8 mouse cellular contexts compared by ENCODE assay signal in the genomic region with DNA sequence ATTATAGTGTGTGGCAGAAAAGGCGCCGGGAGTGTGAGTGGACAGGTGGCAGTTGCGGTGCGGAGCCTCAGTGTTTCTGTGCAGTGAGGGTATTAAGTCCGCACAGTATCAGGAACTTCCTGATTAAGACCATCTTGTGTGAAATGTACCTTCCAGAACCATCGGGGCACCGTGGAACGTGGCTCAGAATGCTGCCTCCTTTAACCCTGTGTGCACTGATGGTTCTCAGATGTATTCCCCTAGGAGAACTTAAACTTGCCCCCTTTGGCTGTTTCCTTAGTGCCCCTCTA. TPM values are rescaled to one million over a fixed set of nuclear protein-coding genes. Genes with fewer than 3 reads are reported as not detected.
DNase-seq lines count a peak whose midpoint lies in the region; ATAC-seq and TF ChIP-seq lines count a peak whose summit lies in the region.

No protein-coding gene starts in this region.

- H3K4me3 ChIP-seq in erythroblast, embryonic 14.5 days (replicated peaks), result peak overlapping the region; percentile 86
- H3K4me3 ChIP-seq in neural tube, embryonic 11.5 days (ENCODE audit: low read depth, low read length), result peak overlapping the region; percentile 76
- H3K4me3 ChIP-seq in limb, embryonic 14.5 days (replicated peaks; ENCODE audit: low read length), result peak overlapping the region; percentile 64
- H3K4me3 ChIP-seq in stomach, embryonic 15.5 days (replicated peaks), result peak overlapping the region; percentile 62

- peak overlapping the region; percentile 90 for H3K4me2 ChIP-seq in neural tube, embryonic 11.5 days (ENCODE audit: low read depth)
- H3K4me2 ChIP-seq in limb, embryonic 14.5 days (replicated peaks; ENCODE audit: low read depth, low read length, severe bottlenecking), result peak overlapping the region; percentile 67
- peak overlapping the region; percentile 92 for H3K4me2 ChIP-seq in stomach, embryonic 15.5 days

- WGBS in neural tube, embryonic 11.5 days, result 2% methylated on average over 8 of the region's 8 CpGs
- WGBS in limb, embryonic 14.5 days, result 0% methylated on average over 8 of the region's 8 CpGs
- WGBS in stomach, embryonic 15.5 days, result 2% methylated on average over 8 of the region's 8 CpGs

- no peaks in the 10 kb centered on the region for H3K9me3 ChIP-seq in erythroblast, embryonic 14.5 days (ENCODE audit: control insufficient read depth, low read length)
- H3K9me3 ChIP-seq in neural tube, embryonic 11.5 days (ENCODE audit: control insufficient read depth, low read length), result no peaks in the 10 kb centered on the region
- no peaks in the 10 kb centered on the region for H3K9me3 ChIP-seq in limb, embryonic 14.5 days (ENCODE audit: control insufficient read depth, low read length)
- H3K9me3 ChIP-seq in stomach, embryonic 15.5 days, result no peaks in the 10 kb centered on the region

- H3K4me1 ChIP-seq in erythroblast, embryonic 14.5 days (ENCODE audit: control insufficient read depth), result peaks cover 13% of the 10 kb centered on the region
- 0 out of 2 replicates have a peak, but pooled peaks cover 5% of the 10 kb centered on the region for H3K4me1 ChIP-seq in neural tube, embryonic 11.5 days (ENCODE audit: control insufficient read depth, insufficient read depth, low read length)
- no peaks in the 10 kb centered on the region for H3K4me1 ChIP-seq in limb, embryonic 14.5 days (ENCODE audit: control insufficient read depth, insufficient read depth, low read length)
- peaks cover 4% of the 10 kb centered on the region; the same call in 1 of the 2 replicates for H3K4me1 ChIP-seq in stomach, embryonic 15.5 days

- no peak overlapping the region for H3K27ac ChIP-seq in neural tube, embryonic 11.5 days (ENCODE audit: low read depth, low read length)
- peak overlapping the region; percentile 73 for H3K27ac ChIP-seq in limb, embryonic 14.5 days (replicated peaks; ENCODE audit: low read depth, low read length)
- peak overlapping the region; percentile 80 for H3K27ac ChIP-seq in stomach, embryonic 15.5 days

- H3K27me3 ChIP-seq in erythroblast, embryonic 14.5 days (ENCODE audit: control insufficient read depth), result no peaks in the 10 kb centered on the region
- H3K27me3 ChIP-seq in neural tube, embryonic 11.5 days (ENCODE audit: control insufficient read depth, insufficient read depth, low read length), result no peaks in the 10 kb centered on the region
- H3K27me3 ChIP-seq in limb, embryonic 14.5 days (ENCODE audit: control insufficient read depth, insufficient read depth, low read length), result no peaks in the 10 kb centered on the region
- H3K27me3 ChIP-seq in stomach, embryonic 15.5 days (replicated peaks), result no peaks in the 10 kb centered on the region

- no peaks in the 10 kb centered on the region for H3K36me3 ChIP-seq in erythroblast, embryonic 14.5 days (ENCODE audit: control insufficient read depth)
- no peaks in the 10 kb centered on the region for H3K36me3 ChIP-seq in neural tube, embryonic 11.5 days (ENCODE audit: control insufficient read depth, insufficient read depth, low read length)
- H3K36me3 ChIP-seq in limb, embryonic 14.5 days (ENCODE audit: control insufficient read depth, insufficient read depth, low read length), result peaks cover 12% of the 10 kb centered on the region
- H3K36me3 ChIP-seq in stomach, embryonic 15.5 days, result no peaks in the 10 kb centered on the region

- peak overlapping the region; percentile 87 for H3K9ac ChIP-seq in neural tube, embryonic 11.5 days (ENCODE audit: low read length)
- peak overlapping the region; percentile 81 for H3K9ac ChIP-seq in limb, embryonic 14.5 days (ENCODE audit: low read depth, low read length, severe bottlenecking)
- peak overlapping the region; percentile 78 for H3K9ac ChIP-seq in stomach, embryonic 15.5 days

- no peak for ATAC-seq in erythroblast, adult 5-6 weeks (replicated peaks; ENCODE audit: low FRiP score, poor library complexity, severe bottlenecking)
- ATAC-seq in neural tube, embryonic 11.5 days (ENCODE audit: insufficient read depth, low FRiP score, low TSS enrichment), result no peak
- ATAC-seq in limb, embryonic 14.5 days (ENCODE audit: low FRiP score, low read depth), result no peak
- no peak for ATAC-seq in stomach, embryonic 15.5 days (ENCODE audit: insufficient read depth, low FRiP score, low read depth)

- DNase-seq in neural tube, embryonic 11.5 days (ENCODE audit: low spot score), result peak; percentile 32
- DNase-seq in neural tube, embryonic 10.5 days (ENCODE audit: extremely low spot score, low spot score), result no peak
- no peak for DNase-seq in limb, embryonic 14.5 days (ENCODE audit: low spot score)
- no peak for DNase-seq in layer of hippocampus, postnatal 25 days (ENCODE audit: extremely low spot score in 1 of 2, low spot score in 1 of 2)
- no peak for DNase-seq in Muller cell, postnatal 12 days (ENCODE audit: inconsistent ontology term)

- no peak for TF ChIP-seq POLR2A in limb, embryonic 14.5 days (IDR thresholded peaks at IDR 0.05; ENCODE audit: borderline replicate concordance, extremely low read depth, insufficient read depth, insufficient read length)

RNA-seq across cellular contexts. Expression of gene Mtg1, which starts 0.6 kb away (rescaled TPM):
- 0.30 and 0.58 TPM in 2 replicates for polyA plus RNA-seq in erythroblast, embryonic 14.5 days (2012)
- 2.1 and 2.5 TPM in 2 replicates for total RNA-seq in erythroblast, adult 5-6 weeks (2015; ENCODE audit: low replicate concordance)
- total RNA-seq in erythroblast, adult 5-6 weeks (2017; ENCODE audit: low replicate concordance), result 1.6 TPM in 1 of 2 replicates, not detected in the other
- polyA plus RNA-seq in neural tube, embryonic 11.5 days (2014; fragmentation: Nextera tagmentation; extraction: Ambion mirVana), result 19.5 and 21.7 TPM in 2 replicates
- polyA plus RNA-seq in limb, embryonic 14.5 days (2012; rRNA removed), result 26.5 and 28.8 TPM in 2 replicates
- 22.9 and 28.4 TPM in 2 replicates for polyA plus RNA-seq in limb, embryonic 14.5 days (2014; fragmentation: Nextera tagmentation; extraction: Ambion mirVana)
- polyA plus RNA-seq in stomach, embryonic 15.5 days (2015; fragmentation: Nextera tagmentation; extraction: Ambion mirVana), result 23.5 and 26.9 TPM in 2 replicates
- total RNA-seq in layer of hippocampus, postnatal 25 days (2021), result 10 to 100 TPM; 24.9 to 30.2 TPM

RNA-seq across cellular contexts. Expression of gene Sprn, which starts 16.7 kb away (rescaled TPM):
- not detected in 2 replicates for polyA plus RNA-seq in erythroblast, embryonic 14.5 days (2012)
- total RNA-seq in erythroblast, adult 5-6 weeks (2015; ENCODE audit: low replicate concordance), result not detected in 2 replicates
- not detected in 2 replicates for total RNA-seq in erythroblast, adult 5-6 weeks (2017; ENCODE audit: low replicate concordance)
- 0.72 and 1.2 TPM in 2 replicates for polyA plus RNA-seq in neural tube, embryonic 11.5 days (2014; fragmentation: Nextera tagmentation; extraction: Ambion mirVana)
- 0.20 and 0.24 TPM in 2 replicates for polyA plus RNA-seq in limb, embryonic 14.5 days (2012; rRNA removed)
- 0.14 and 0.26 TPM in 2 replicates for polyA plus RNA-seq in limb, embryonic 14.5 days (2014; fragmentation: Nextera tagmentation; extraction: Ambion mirVana)
- 1.0 and 1.4 TPM in 2 replicates for polyA plus RNA-seq in stomach, embryonic 15.5 days (2015; fragmentation: Nextera tagmentation; extraction: Ambion mirVana)
- 100 to 1,000 TPM; 191 to 207 TPM for total RNA-seq in layer of hippocampus, postnatal 25 days (2021)

RNA-seq across cellular contexts. Expression of gene Echs1, which starts 21.7 kb away (rescaled TPM):
- 0.14 and 0.39 TPM in 2 replicates for polyA plus RNA-seq in erythroblast, embryonic 14.5 days (2012)
- total RNA-seq in erythroblast, adult 5-6 weeks (2015; ENCODE audit: low replicate concordance), result 12.5 and 23.4 TPM in 2 replicates
- 9.2 and 25.3 TPM in 2 replicates for total RNA-seq in erythroblast, adult 5-6 weeks (2017; ENCODE audit: low replicate concordance)
- polyA plus RNA-seq in neural tube, embryonic 11.5 days (2014; fragmentation: Nextera tagmentation; extraction: Ambion mirVana), result 160 and 162 TPM in 2 replicates
- 78.1 and 127 TPM in 2 replicates for polyA plus RNA-seq in limb, embryonic 14.5 days (2012; rRNA removed)
- polyA plus RNA-seq in limb, embryonic 14.5 days (2014; fragmentation: Nextera tagmentation; extraction: Ambion mirVana), result 153 and 159 TPM in 2 replicates
- 155 and 165 TPM in 2 replicates for polyA plus RNA-seq in stomach, embryonic 15.5 days (2015; fragmentation: Nextera tagmentation; extraction: Ambion mirVana)
- 10 to 100 TPM; 52.1 to 59.8 TPM for total RNA-seq in layer of hippocampus, postnatal 25 days (2021)

RNA-seq across cellular contexts. Expression of gene Paox, which starts 22.4 kb away (rescaled TPM):
- polyA plus RNA-seq in erythroblast, embryonic 14.5 days (2012), result 0.14 TPM in 1 of 2 replicates, not detected in the other
- 0.84 and 3.3 TPM in 2 replicates for total RNA-seq in erythroblast, adult 5-6 weeks (2015; ENCODE audit: low replicate concordance)
- total RNA-seq in erythroblast, adult 5-6 weeks (2017; ENCODE audit: low replicate concordance), result 1.2 and 7.9 TPM in 2 replicates
- polyA plus RNA-seq in neural tube, embryonic 11.5 days (2014; fragmentation: Nextera tagmentation; extraction: Ambion mirVana), result 15.6 and 16.1 TPM in 2 replicates
- 12.6 and 13.5 TPM in 2 replicates for polyA plus RNA-seq in limb, embryonic 14.5 days (2012; rRNA removed)
- polyA plus RNA-seq in limb, embryonic 14.5 days (2014; fragmentation: Nextera tagmentation; extraction: Ambion mirVana), result 17.8 and 19.4 TPM in 2 replicates
- polyA plus RNA-seq in stomach, embryonic 15.5 days (2015; fragmentation: Nextera tagmentation; extraction: Ambion mirVana), result 30.6 and 33.7 TPM in 2 replicates
- 1 to 10 TPM; 4.0 to 4.7 TPM for total RNA-seq in layer of hippocampus, postnatal 25 days (2021)

RNA-seq across cellular contexts. Expression of gene Olfr522, which starts 26.6 kb away (rescaled TPM):
- polyA plus RNA-seq in erythroblast, embryonic 14.5 days (2012), result not detected in 2 replicates
- not detected in 2 replicates for total RNA-seq in erythroblast, adult 5-6 weeks (2015; ENCODE audit: low replicate concordance)
- not detected in 2 replicates for total RNA-seq in erythroblast, adult 5-6 weeks (2017; ENCODE audit: low replicate concordance)
- polyA plus RNA-seq in neural tube, embryonic 11.5 days (2014; fragmentation: Nextera tagmentation; extraction: Ambion mirVana), result not detected in 2 replicates
- not detected in 2 replicates for polyA plus RNA-seq in limb, embryonic 14.5 days (2012; rRNA removed)
- polyA plus RNA-seq in limb, embryonic 14.5 days (2014; fragmentation: Nextera tagmentation; extraction: Ambion mirVana), result not detected in 2 replicates
- polyA plus RNA-seq in stomach, embryonic 15.5 days (2015; fragmentation: Nextera tagmentation; extraction: Ambion mirVana), result not detected in 2 replicates
- not detected for total RNA-seq in layer of hippocampus, postnatal 25 days (2021)

Comparison
In these comparisons a context has a peak if more than half of its experiments do, and no peak if none do; other contexts are left out.
1. RNA of gene Mtg1, which starts 0.6 kb away (polyA plus RNA-seq): 22.9 to 28.8 TPM in limb, embryonic 14.5 days, 23.5 to 26.9 TPM in stomach, embryonic 15.5 days and 19.5 to 21.7 TPM in neural tube, embryonic 11.5 days; 0.30 to 0.58 TPM in erythroblast, embryonic 14.5 days; every median in the first group is over 10 times any median in the second.
2. RNA of gene Echs1, which starts 21.7 kb away (polyA plus RNA-seq): 160 to 162 TPM in neural tube, embryonic 11.5 days, 155 to 165 TPM in stomach, embryonic 15.5 days and 78.1 to 159 TPM in limb, embryonic 14.5 days; 0.14 to 0.39 TPM in erythroblast, embryonic 14.5 days; every median in the first group is over 10 times any median in the second.
3. Peak in every context shown above with its lines, with median percentiles within 50 percentile points of each other: H3K4me3 ChIP-seq, H3K4me2 ChIP-seq and H3K9ac ChIP-seq.